ENCODE assay signal across 8 mouse cellular contexts in the genomic region with DNA sequence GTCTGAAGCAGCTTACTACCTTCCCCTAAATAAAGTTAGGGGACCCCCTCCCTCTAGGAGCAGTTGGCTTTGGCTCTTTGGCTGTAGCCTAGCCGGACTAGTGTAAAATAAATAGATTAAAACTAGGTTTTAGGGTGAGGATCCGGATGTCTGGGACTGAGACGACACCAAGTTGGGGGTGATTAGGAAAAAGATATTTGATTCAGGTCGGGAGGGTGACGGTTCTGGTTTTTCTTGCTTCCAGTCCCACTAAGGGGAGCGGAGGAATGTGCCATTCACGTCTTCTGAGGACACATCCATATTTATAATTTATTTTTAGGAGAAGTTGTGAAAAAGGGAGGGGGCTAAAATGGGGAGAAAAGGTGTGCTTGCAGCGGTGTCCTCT.
DNase-seq lines count a peak whose midpoint lies in the region; ATAC-seq and TF ChIP-seq lines count a peak whose summit lies in the region.

No protein-coding gene starts in this region.

- WGBS in embryonic facial prominence, embryonic 15.5 days, result 15% methylated on average over 8 of the region's 8 CpGs
- WGBS in intestine, embryonic 15.5 days, result 20% methylated on average over 8 of the region's 8 CpGs

- no peaks in the 10 kb centered on the region for H3K79me2 ChIP-seq in myocyte (ENCODE audit: control insufficient read depth, insufficient read depth)

- no peak overlapping the region for H3ac ChIP-seq in myocyte (ENCODE audit: control insufficient read depth, insufficient read length)

- H3K9ac ChIP-seq in embryonic facial prominence, embryonic 15.5 days, result peak overlapping the region; percentile 75; the same call in 1 of the 2 replicates
- H3K9ac ChIP-seq in intestine, embryonic 15.5 days, result peak overlapping the region; percentile 78

- H3K36me3 ChIP-seq in embryonic facial prominence, embryonic 15.5 days, result no peaks in the 10 kb centered on the region
- H3K36me3 ChIP-seq in intestine, embryonic 15.5 days, result no peaks in the 10 kb centered on the region
- H3K36me3 ChIP-seq in myocyte (ENCODE audit: control insufficient read depth, insufficient read depth), result no peaks in the 10 kb centered on the region

- no peak for TF ChIP-seq POLR2A in myocyte (IDR thresholded peaks at IDR 0.05; ENCODE audit: insufficient read length, low read depth)

- H3K9me3 ChIP-seq in embryonic facial prominence, embryonic 15.5 days (replicated peaks), result no peaks in the 10 kb centered on the region
- H3K9me3 ChIP-seq in intestine, embryonic 15.5 days, result no peaks in the 10 kb centered on the region

- H3K4me2 ChIP-seq in embryonic facial prominence, embryonic 15.5 days (replicated peaks), result peak overlapping the region; percentile 98
- H3K4me2 ChIP-seq in intestine, embryonic 15.5 days (replicated peaks), result peak overlapping the region; percentile 98
- H3K4me2 ChIP-seq in myocyte (ENCODE audit: low read depth), result peak overlapping the region; percentile 15

- peaks cover 36% of the 10 kb centered on the region for H3K4me1 ChIP-seq in embryonic facial prominence, embryonic 15.5 days
- H3K4me1 ChIP-seq in intestine, embryonic 15.5 days (replicated peaks), result peaks cover 14% of the 10 kb centered on the region

- peaks cover 12% of the 10 kb centered on the region; the same call in 1 of the 2 replicates for H3K27me3 ChIP-seq in embryonic facial prominence, embryonic 15.5 days
- H3K27me3 ChIP-seq in intestine, embryonic 15.5 days (replicated peaks), result peaks cover 3% of the 10 kb centered on the region; the same call in 1 of the 2 replicates
- no peaks in the 10 kb centered on the region for H3K27me3 ChIP-seq in myocyte (ENCODE audit: control insufficient read depth, insufficient read depth, insufficient read length)

- DNase-seq in layer of hippocampus, adult 2 months (ENCODE audit: low spot score in 2 of 2), result no peak
- no peak for DNase-seq in layer of hippocampus, adult 9-10 months (ENCODE audit: low spot score)
- DNase-seq in frontal cortex, postnatal 25 days (ENCODE audit: low spot score in 2 of 2), result no peak
- no peak for DNase-seq in adrenal gland, postnatal 36 days
- no peak for DNase-seq in thymus, postnatal 25 days

- ATAC-seq in embryonic facial prominence, embryonic 15.5 days (ENCODE audit: insufficient number of reproducible peaks, low FRiP score, low TSS enrichment, low read depth), result no peak
- ATAC-seq in intestine, embryonic 15.5 days, result no peak

- no peak for TF ChIP-seq CTCF in layer of hippocampus, adult 2 months (conservative IDR thresholded peaks at IDR 0.05)

- no peak overlapping the region for H3K27ac ChIP-seq in layer of hippocampus, adult 2 months
- H3K27ac ChIP-seq in embryonic facial prominence, embryonic 15.5 days (replicated peaks), result peak overlapping the region; percentile 70; the same call in 1 of the 2 replicates
- no peak overlapping the region for H3K27ac ChIP-seq in intestine, embryonic 15.5 days

- peak overlapping the region; percentile 65 for H3K4me3 ChIP-seq in layer of hippocampus, adult 2 months
- peak overlapping the region; percentile 75 for H3K4me3 ChIP-seq in embryonic facial prominence, embryonic 15.5 days (replicated peaks)
- peak overlapping the region; percentile 78 for H3K4me3 ChIP-seq in intestine, embryonic 15.5 days (replicated peaks)
- peak overlapping the region; percentile 38 for H3K4me3 ChIP-seq in myocyte

TF ChIP-seq in myocyte, 11 proteins besides CTCF, POLR2A, EP300 and RAD21:
- no peak for TF ChIP-seq SRF (IDR thresholded peaks at IDR 0.05; ENCODE audit: control insufficient read depth, insufficient read length, low read depth)
- TF ChIP-seq CEBPB (IDR thresholded peaks at IDR 0.05; ENCODE audit: insufficient read depth, poor library complexity, severe bottlenecking), result no peak
- no peak for TF ChIP-seq MYOG (IDR thresholded peaks at IDR 0.05; ENCODE audit: control insufficient read depth in 1 of 3, insufficient read depth in 1 of 3, insufficient read length in 2 of 3, low read depth in 2 of 3)
- TF ChIP-seq TCF12 (IDR thresholded peaks at IDR 0.05; ENCODE audit: insufficient read depth, poor library complexity, severe bottlenecking), result no peak
- TF ChIP-seq USF1 (IDR thresholded peaks at IDR 0.05; ENCODE audit: low read depth), result no peak
- no peak for TF ChIP-seq MYOD1 (IDR thresholded peaks at IDR 0.05; ENCODE audit: control insufficient read depth in 1 of 3, insufficient read length in 2 of 3, low read depth in 2 of 3)

Comparison
In these comparisons a context has a peak if more than half of its experiments do, and no peak if none do; other contexts are left out.
1. H3K4me2 ChIP-seq: peak in every context shown above with its lines; median percentile 98 in embryonic facial prominence, embryonic 15.5 days; 98 in intestine, embryonic 15.5 days; 15 in myocyte.